Mouse (Mus musculus): ENCODE data around the gene Dand5.
A peak's percentile ranks its signal among the peaks of the same experiment; 100 is the strongest.

Dand5 gene

DNA sequence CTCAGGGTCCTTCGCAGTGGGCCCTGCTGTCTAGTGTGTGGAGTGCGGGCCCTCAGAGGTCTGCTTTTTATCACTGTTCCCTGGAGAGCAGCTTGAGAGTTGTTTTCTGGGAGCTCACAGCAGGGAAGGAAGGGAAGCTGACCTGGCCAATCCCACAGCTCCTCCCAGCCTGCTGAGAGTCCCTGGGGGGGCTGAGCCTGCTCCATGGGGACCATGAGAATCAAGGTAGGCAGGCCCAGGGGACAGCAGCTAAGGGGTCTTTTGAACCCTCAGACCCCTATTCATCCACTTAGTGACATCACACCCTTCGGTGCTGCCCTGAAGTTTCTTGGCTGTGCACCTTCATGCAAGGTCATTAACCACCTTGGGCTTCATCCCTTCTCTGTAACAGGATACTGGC is at the start of gene Dand5:
Dand5 (minus strand) TSS at position 101 of the 400 bp plus-strand sequence.
- DNase-seq (ENCODE audit: low spot score in 2 of 2), result no peak

DNA sequence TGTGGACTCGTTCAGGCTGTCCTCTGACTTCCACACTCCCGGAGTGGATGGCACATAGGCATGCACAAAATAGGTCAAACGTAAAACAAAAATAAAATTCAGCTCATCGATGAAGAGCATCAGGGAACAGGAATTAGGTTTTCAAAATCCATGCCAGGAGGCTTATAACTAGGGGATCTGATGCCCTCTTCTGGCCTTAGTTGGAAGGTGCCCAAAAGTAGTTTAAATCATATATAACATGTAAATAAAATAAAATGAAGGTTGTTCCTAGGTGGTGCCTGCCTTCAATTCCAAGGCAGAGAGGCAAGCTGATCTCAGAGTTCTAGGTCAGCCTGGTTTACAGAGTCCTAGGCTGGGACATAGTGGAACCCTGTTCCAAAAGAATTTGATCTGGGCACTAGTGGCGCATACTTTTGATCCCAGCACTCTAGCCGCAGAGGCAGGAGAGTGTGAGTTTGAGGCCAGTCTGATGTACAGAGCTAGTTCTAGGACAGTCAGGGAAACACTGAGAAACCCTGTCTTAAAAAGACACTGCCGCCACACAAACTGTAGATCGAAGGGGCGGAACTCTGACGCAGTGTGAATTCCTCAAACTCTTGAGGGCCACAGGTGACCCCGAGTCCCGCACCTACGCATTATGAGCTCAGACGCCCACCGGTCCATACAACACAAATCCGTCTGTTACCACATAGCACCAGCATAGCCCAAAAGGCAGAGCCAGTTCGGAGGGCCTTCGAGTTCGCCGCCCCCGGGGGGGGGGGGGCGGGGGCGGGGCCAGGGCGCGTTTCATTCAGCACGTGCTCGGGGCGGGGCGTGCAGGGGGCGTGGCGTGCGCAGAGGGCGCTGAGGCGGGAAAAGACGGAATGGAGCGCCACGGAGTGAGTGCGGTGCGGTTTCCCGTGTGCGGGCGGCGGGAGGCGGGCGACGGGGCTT is 49.0 kb upstream of the Dand5 start, which contains the start of gene Syce2:
Syce2 (plus strand) TSS at position 736 of the 933 bp plus-strand sequence.
- peak; percentile 69 to 86 for DNase-seq (ENCODE audit: low spot score in 2 of 2)

DNA sequence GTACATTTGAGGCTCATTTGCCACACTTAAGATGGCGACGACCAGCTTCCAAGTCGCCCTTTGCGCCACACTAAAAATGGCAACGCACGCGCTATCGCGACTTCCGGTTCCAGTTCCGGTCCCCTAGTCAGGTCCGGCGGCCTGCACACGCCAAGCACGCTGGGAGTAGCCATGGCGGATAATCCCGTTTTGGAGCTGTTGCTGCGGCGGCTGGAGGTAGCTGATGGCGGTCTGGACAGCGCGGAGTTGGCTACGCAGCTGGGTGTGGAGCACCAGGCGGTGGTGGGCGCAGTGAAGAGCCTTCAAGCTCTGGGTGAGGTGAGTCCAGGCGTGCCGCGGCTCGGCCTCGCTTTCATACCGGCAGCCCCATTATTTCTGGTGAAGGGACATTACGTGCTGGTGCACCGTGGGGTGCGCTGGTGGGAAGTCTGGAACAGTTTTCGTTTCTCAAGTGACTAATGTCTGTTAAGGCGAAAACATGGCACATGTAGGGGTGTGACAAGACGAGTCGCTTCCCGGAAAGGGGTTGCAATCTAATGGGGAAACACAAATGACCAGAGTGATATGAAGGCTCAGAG is 34.3 kb upstream of the Dand5 start, which contains the start of gene Farsa:
Farsa (plus strand) TSS at position 126 of the 578 bp plus-strand sequence.
- peak; percentile 90 to 92 for DNase-seq (ENCODE audit: low spot score in 2 of 2)

DNA sequence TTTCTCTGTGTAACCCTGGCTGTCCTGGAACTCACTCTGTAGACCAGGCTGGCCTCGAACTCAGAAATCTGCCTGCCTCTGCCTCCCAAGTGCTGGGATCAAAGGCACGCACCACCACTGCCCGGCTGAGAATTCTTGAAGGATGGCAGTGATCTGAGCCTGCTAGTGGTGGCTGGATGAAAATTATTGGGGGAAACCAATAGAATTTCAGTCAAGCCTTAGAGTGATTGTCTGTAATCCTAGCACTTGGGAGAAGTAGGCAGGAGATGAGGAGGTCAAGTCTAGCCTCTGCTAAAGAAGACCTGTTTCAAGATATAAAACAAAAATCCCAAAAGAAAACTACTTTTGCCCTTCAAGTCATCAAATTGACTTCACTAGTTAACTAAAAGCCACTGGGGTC is 33.8 kb upstream of the Dand5 start:
- no peak for DNase-seq (ENCODE audit: low spot score in 2 of 2)

DNA sequence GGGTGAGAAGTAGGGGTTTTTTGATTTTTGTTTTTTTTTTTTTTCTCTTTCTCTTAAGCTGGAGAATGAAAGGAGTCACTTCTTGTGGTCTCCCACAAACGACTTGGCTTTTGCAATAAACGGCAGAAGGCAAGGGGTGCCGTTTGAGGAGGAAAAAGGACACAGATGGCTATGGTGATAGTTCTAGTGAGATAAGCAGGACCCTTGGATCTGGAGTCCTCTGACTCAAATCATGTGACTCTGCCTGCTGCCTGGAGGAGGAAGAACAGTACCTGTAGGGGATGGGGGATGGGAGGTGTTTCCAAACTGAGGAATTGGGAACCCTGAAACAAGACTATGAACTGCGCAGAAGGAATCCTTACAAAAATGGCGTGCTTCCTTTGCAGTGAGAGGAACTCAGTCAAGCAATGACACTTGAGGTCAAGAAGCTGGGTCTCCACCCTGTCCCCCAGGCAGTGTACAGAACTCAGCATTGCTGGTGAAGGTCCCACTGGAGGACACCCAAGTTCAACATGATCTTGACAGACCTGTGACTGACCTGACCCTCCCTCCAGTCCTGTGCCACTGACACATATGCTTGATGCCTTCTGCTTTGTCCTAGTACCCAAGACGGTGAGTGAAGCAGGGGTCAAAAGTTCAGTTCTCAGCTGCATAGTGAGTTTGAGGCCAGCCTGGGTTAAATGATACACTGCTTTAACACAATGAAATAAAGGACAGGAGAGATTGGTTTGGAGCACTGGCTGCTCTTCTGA is 25.2 kb upstream of the Dand5 start:
- DNase-seq (ENCODE audit: low spot score in 2 of 2), result peak; percentile 13 to 23

DNA sequence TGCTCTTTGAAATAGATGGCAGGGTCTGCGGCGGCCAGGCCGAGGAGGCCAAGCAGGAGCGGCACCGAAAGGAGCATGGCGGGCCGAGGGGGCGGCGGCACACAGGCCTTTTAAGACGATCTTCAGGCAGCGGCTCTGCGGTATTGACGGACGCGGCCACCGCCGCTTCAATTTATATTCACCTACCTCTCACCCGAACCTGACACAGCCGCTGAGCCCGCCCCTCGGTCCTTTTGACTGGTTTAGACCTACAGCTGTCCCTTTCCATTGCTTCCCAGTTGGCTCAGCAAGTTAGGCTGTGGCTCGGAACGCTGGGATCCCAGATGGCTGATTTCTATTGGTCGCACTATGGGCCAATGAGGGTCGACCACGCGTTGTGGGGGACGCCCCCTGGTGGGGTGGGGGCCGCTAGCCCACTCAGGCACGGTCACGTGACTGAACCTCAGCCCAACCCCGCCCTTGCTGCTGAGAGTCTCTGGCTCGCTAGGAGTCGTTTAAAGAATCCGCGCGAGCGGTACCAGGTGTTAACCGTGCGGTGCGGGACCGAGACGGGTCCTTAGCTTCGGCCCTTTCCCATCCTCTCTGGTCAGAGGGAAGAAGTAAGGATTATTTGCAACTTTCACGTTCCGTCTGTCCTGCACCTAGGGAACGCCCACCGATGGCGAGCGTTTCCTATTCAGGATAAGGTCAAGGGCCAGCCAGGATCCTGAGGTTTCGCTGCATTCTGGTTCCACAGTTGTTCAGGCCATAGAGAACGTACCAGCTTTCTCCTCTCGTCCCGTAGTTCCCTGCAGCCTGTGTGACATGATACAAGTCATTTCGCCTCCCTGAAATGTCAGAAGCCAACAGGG is 24.3 kb upstream of the Dand5 start, which contains the start of gene Calr:
Calr (minus strand) TSS at position 213 of the 851 bp plus-strand sequence.
- peak; percentile 99 to 100 for DNase-seq (ENCODE audit: low spot score in 2 of 2)

DNA sequence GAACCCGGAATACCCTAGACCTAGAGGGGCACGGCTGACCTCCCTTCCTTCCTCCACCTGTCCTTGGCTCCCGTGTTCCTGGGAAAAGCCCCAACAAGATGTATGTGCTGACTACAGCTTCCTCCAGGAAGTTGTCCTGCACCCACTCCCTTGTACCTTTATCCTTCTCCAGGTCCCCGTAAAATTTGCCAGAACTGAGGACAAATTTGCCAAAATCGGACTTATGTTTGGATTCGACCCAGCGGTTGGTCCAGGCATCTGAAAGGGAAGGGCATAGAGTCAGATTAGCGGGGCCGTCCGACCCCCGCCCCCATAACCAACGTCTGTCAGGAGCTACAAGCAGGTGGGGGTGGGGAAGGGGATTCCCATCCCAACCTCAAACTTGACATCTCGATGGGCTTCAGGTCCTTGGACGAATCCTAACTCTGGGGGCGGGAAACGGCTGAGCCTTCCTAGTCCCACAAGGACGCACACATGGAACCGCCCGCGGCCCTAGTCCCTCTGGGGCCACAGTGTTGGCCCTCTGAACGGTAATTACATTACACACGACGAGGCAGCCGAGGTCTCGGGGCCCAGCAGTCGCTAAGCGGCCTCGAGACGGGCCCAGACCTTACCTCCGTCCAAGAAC is 23.6 kb upstream of the Dand5 start:
- no peak for DNase-seq (ENCODE audit: low spot score in 2 of 2)

DNA sequence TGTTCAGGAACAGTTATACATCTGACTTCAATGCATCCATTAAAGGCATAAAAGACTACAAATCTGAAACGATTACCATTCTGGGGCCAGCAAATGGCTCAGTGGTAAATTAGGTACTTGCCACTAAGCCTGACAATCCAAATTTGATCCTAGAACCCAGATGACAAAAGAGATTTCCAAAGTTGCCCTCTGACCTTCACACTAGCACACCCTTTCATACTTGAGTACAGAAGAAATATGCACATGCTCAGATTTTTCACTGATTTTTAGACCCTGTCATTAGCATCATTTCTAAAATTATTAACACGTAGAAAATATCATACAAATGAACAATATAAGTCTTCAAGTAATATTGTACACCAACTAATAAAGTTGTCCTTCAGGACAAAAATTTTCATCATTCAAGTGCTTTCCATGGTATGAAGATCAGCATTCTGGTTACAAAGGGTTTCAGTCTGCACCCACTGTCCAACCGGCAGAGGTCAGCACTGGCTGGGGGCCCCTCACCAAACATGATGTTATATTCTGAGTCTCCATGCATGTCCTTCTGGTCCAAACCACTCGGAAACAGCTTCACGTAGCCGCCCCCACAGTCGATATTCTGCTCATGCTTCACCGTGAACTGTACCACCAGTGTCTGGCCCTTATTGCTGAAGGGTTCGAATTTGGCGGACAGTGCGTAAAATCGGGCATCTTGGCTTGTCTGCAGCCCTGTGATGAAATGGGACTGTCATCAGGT is 22.9 kb upstream of the Dand5 start:
- peak; percentile 35 to 41 for DNase-seq (ENCODE audit: low spot score in 2 of 2)

DNA sequence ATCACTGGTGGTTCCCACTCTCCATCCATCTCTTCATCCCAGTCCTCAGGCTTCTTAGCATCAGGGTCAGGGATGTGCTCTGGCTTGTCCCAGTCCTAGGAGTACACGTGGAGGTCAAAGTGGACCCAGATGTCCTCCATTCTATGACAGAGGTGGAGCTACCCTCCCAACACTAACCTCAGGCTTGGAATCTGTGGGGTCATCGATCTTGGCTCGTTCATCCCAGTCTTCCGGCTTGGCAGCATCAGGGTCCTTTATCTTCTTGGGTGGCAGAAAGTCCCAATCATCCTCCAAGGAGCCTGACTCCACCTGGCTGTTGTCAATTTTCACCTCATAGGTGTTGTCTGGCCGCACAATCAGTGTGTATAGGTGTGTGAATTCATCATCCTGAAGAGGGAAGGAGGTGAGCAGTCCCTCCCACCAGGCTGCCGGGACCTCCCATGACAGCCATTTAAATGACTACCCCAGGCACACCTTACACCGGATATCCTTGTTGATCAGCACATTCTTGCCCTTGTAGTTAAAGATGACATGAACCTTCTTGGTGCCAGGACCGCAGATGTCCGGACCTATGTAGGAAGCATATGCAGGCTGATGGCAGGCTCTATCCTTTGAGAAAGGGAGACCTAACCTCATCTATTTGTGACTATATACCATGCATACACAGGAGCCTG is 21.9 kb upstream of the Dand5 start:
- DNase-seq (ENCODE audit: low spot score in 2 of 2), result no peak

DNA sequence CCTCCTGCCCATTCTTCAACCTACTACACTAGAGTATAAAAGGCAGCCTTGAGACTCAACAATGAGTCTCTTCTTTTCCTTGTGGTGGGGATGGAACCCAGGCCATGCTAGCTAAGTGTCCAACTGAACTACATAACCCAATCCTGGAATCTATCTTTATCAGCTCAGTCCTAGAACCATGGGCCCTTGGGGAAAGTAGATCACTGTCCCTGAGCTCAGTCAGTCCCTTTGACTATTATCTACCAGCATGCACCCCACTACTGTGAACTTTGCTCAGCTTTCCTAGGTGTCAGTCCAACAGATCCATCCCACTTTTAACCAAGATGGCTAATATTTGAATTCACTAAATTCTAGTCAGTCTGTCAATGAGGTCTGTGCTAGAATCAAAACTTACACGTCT is 18.9 kb upstream of the Dand5 start:
- no peak for DNase-seq (ENCODE audit: low spot score in 2 of 2)

DNA sequence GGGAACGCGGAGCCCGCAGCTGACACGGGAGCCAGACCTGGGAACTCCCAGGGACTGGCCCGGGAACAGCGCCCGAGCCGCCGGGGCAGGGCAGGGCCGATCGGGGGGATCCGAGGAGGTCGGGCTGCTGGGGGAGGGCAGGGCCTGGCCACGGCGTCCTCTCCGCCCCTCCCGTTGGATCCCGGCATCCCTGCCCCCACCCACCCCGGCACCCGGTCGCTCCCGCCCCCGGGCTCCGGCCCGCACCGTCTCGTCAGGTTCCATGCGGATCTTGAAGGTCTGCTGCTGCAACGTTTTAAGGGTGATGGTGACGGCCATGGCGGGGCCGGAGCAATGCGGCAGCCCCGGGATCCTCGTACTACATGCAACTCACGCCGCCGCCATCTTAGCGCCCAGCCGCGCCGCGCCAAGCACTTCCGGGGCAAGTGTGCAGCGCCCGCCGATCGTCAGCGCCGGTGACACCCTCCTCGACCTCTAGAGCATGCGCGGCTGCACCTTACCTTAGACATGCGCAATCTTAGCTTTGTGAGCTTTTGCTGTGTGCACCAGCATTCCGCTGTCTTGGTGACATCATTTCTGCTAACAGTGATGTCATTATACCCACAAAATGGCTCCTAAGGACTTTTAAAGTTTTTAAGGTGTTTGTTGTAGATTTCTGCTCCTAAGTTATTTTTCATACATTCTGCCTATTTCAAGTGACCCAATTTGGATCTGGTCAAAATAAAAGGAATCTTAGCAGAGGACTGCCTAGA is 17.8 kb upstream of the Dand5 start, which contains the start of gene Rad23a:
Rad23a (minus strand) TSS at position 418 of the 752 bp plus-strand sequence.
- DNase-seq (ENCODE audit: low spot score in 2 of 2), result peak; percentile 92 to 93

DNA sequence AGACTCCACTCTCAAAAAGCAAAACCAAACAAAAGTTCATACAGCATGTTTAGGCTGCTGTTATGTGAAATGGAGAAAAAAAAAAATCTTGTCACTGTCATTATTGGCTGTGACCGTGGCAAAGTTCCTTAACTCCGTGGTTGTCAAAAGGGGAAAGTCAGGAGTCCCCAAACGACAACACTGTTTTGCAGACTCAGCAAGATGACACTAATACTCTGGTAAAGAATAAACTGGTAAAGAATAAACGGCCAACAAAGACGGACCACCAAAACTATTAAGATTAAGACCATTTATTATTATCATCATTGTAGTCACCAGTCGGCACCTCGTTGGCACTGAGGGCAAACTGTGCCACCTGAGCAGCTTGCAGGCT is 17.2 kb upstream of the Dand5 start:
- no peak for DNase-seq (ENCODE audit: low spot score in 2 of 2)

DNA sequence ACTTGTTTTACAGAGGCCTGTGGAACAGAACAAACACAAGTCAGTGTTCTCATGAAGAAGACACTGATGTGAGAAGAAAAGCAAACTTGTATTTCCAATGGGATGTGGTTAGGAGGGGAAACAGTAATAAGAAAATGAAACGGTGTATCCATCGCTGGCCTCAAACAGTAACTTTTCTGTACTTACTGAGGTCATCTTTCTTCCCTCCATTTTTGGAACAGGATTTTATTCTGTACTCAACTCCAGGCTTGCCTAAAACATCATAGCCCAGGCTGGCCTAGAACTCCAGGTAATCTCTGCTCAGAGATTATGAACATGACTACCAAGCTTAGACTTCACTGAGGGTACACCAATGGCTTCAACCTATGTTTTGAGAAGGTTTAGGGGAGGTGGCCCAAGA is 16.8 kb upstream of the Dand5 start:
- no peak for DNase-seq (ENCODE audit: low spot score in 2 of 2)

DNA sequence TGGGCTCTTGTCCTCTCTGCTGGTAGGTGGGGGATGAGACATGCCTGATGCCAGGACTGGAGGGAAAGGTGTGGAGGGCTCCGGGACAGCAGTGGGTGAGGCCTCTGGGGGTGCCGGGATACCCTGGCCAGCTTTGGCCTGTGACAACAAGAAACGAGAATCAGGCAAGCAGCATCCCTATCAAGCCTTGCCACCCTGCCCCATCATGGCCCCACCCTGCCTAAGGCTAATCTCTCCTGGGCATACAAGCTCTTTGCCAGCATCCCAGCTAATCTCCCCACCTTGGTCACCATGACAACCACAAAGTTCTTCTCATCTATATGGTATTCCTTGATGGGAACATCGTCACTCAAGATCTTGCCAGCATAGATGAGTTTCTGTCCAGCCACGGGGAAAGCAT is 15.9 kb upstream of the Dand5 start:
- DNase-seq (ENCODE audit: low spot score in 2 of 2), result no peak

DNA sequence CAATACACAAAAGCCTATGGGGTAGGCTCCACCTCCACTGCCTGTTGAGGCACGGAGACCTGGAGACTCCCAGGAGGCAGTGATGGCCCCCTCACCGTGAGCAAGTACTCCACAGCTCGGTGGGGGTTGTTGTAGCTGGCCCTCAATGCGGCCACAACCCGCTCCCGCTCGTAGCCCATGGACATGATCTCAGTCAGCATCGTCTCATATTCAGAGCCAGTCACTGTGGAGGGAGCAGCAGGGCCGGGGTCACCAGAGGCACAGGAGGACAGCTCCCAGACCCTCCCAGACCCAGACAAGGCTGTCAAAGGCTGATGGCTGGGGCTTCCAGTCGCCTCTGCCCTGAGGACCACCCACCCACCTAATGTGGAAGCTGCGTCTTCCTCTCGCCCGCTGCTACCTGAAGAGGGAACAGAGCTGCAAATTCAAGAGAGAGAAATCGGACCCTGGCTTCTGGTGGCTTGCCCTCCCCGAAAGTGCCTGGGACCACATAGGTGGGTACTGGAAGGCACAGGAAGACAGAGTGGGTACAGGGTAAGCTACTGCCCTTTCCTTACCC is 15.4 kb upstream of the Dand5 start:
- DNase-seq (ENCODE audit: low spot score in 2 of 2), result no peak

DNA sequence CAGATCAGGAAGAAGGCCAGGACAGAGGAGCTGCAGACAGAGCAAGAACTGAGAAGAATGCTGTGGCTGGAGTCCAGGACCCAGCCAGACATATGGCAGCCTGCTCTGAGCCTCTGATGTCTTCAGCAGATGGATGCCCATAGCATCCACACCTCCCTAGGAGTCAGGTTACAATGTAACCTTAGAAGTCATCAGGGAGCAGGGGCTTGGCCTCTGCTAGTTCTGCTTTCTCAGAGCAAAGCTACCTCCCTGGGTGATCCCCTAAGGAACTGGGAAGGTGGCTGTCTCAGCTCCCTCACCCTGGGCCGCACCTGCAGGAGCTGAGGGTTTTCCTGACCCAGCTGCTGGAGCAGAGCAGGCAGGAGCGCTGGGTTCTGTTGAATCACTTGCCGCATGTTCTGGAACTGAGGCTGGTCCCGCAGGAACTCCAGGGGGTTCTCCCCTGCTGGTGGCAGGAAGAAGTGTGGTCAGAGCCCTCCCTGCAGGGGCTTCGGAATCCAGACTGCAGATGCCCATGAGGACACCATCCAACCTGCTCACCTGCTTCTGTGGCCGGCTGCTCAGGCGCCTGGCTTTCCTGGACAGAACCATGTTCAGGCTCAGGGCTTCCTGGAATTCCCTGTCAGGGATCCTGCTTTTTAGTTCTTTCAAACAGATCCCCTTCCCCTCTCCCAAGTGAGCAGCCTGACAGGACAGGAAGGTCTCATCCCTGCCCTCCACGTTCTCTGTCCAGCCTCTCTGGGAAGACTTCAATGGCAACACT is 14.7 kb upstream of the Dand5 start:
- no peak for DNase-seq (ENCODE audit: low spot score in 2 of 2)
